Mouse (Mus musculus) spleen, postnatal 4 days (tissue): ENCODE results near the gene Clasp2.
A peak's percentile ranks its signal among the peaks of the same experiment; 100 is the strongest.
"Not testable (repeated sequence)": the region's sequence is repeated elsewhere in the genome, so short reads cannot be mapped to it uniquely, and the experiment has no call there.

Experiments used
- DNase-seq, 2 experiments: peaks; one replicate each; pipeline ENCODE4 v3.0.0; 2022; ENCODE audit warnings: low spot score in 2 of 2

Clasp2 gene

DNA sequence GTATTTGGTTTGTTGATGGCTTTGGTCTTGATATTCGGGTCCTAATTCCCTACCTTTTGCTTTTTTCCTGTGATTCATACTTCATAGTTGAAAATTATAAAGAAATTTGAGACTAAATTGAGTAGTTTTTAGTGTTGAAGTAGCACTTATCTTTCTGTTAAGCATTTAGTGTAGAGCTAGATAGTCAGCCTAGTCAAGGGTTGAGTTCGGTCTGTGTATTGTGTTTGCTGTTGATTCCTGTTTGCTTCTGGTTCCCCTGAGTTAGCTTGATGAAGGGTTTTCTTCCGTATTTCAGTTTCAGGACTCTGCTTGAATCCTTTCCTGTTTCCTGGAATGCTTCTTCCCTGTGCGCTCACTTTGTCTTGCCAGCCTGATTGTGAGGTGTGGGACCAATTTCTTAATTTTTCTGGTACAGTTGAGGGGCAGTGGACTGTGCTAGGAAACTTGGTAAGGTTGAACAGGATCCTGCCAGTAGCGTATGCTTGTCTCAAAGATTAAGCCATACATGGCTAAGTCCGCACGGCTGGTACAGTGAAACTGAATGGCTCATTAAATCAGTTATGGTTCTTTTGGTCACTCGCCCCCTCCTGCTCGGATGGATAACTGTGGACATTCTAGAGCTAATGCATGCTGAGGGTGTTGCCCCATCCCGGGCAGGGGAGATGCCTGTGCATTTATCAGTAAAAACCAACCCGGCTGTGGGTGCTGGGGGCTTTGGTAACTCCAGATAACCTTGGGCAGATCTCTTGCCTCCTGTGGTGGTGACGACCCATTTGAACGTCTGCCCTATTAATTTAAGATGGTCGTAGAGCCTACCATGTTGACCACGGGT lies 14.8 kb downstream of the Clasp2 start:
- DNase-seq: no peak

DNA sequence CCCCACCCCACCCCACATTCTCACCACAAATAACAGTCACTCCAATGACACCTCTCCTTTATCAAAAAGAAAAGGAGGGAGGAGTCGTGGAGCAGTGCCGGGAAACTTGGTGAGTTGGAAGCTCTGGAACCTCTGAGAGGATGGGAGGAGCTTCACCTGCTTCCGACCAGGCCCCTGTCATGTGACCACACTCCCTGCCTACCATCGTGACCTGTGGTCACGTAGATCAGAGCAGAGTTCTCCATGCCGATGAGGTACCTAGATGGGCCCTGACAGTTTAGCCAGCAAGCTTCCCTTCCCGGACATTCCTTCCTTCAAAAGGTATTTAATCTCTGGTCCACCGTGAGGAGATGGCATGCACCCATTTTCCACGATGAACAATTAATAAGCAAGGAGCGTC lies 17.2 kb downstream of the Clasp2 start:
- DNase-seq: no peak

GRCm38 (mm10) chr9:113759684-113760083 lies 18.4 kb downstream of the Clasp2 start:
- DNase-seq: no peak

DNA sequence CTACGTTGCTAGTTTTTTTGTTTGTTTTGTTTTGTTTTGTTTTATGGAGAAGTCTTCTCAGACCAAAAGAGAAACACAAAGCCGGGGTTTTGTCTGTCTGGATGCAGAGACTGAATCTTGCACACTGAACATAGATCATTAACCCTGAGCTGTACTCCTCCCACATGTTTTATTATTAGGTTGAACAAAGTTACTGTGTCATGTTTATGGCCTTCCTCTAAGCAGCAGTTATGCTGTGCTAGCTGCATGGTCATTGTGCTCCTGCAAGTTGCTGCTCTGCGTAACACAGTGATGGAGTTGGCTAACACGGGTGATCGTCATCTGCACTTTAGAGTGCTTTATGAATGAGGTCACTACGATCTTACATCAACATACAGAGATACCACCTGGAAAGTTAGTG lies 21.1 kb downstream of the Clasp2 start:
- no peak for DNase-seq

- DNase-seq: no peak
Observed at GRCm38 (mm10) chr9:113763123-113763522, 21.9 kb downstream of the Clasp2 start.

DNA sequence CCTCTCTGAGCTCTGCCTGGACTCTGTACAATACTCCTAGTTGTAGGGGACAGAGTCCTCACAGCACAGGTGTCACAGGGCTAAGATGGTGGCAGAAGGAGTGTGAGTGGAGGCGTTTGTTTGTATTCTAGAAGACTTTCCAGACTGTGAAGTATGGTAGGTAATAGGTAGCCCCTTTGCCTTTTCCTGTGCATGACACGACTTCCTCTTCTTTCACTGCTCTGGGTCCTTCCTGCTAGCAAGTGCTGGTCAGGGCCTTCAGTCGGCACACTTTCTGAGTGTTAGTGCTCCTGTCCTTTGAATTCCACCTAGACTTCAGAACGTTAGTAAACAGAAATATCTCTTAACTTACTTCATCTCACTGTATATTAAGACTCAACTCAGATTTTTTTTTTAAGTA lies 29.4 kb downstream of the Clasp2 start:
- DNase-seq: no peak

DNA sequence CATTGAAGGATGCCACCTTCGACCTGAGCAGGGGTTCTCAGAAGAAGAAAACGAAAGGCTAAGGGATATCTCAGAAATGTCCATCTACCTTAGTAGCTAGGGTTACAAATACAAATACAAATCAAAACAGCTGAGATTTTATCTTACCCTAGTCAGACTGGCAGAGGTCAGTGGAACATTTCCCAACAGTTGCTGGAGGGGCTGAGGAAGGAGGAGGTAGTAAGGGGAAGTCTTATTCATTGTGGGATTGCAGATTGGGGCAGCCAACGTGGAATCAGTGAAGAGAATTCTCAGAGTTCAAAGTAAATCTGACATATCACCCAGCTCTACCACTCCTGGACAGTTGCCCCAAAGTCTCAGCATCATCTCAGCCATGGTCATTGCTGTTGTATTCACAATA lies 39.6 kb downstream of the Clasp2 start:
- no peak for DNase-seq

- DNase-seq: no peak
Observed at GRCm38 (mm10) chr9:113782362-113783005, 41.2 kb downstream of the Clasp2 start.

- DNase-seq: no peak
Observed at GRCm38 (mm10) chr9:113783674-113784073, 42.4 kb downstream of the Clasp2 start.

GRCm38 (mm10) chr9:113789283-113789682 lies 48.0 kb downstream of the Clasp2 start:
- not testable (repeated sequence) for DNase-seq

DNA sequence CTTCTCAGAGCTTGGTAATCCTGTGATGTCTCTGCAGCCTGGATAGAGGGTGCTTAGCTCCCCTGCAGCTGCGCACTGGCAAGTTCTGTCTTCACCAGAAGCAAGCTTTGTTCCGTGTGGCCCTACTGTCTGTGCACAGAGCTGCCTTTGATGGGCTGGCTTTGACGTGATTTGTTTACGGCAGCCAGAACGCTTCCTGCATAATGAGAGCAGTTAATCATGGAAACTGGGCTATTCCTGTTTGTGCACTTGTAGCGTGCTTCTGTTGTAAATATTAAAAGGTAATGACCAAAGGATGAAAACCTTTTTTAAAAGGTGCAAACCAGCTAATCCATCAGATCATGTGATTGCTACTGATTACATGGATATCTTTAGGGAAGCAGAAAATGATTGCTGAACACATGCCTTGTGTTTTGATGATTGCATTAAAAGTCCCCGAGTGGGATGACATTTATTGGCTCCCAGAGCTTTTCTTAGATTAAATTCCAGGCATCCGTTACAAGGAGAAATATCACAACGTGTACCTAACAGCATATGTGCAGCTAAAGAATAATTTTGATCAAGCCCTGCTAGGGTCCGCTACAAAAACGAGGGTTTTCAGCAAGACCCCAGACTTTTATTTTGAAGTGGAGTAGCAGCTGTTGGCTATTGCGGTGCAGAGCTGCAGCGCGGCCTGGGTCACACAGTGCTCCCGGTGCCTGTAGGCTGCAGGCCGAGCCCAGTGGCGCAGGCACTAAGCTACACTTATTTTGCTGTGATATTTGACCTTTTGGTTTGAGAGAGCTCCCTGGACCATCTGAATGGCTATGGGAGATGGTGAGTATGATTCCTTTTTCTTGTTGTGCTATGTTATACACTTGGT lies 51.6 kb downstream of the Clasp2 start:
- peak in 1 of 2 experiments; percentile 65 for DNase-seq

DNA sequence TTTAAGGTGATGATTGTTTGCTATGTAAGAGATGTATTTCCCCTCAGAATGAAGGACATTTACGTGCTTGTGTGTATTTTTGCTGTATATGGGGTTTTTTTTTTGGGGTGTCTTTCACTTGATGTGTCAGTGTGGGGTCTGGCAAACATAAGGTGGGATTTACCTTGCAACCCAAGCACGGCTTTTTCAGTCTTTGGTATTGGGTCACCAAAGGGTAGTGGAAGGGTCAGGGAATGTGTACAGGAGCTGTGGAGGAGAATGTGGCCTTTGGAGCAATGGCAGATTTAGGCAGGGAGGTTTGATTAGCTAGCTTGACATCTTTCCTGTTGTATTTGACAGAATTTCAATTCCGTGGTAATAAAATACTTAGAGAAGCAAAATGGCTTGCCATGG lies 52.2 kb downstream of the Clasp2 start:
- DNase-seq: no peak

- no peak for DNase-seq
Observed at GRCm38 (mm10) chr9:113793966-113794365, 52.7 kb downstream of the Clasp2 start.

GRCm38 (mm10) chr9:113797206-113797605 lies 55.9 kb downstream of the Clasp2 start:
- no peak for DNase-seq

DNA sequence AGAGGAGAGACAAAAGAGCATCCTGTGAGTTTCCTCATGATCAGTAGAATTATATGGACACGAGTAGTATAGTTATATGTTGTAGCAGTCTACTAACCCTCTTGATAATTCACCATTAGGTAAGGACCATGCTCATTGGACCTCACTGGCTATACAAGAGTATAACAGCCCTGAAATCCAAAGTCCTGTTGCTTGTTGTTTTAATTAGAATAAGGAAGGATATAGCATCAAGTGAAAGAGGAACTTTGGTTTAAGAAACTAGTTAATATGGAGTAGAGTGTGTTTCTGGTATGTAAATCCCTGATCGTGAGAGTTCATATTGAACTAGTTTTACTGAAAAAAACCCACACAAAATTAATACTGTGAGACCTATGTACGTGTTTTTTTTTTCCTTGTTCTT lies 59.4 kb downstream of the Clasp2 start:
- DNase-seq: no peak

DNA sequence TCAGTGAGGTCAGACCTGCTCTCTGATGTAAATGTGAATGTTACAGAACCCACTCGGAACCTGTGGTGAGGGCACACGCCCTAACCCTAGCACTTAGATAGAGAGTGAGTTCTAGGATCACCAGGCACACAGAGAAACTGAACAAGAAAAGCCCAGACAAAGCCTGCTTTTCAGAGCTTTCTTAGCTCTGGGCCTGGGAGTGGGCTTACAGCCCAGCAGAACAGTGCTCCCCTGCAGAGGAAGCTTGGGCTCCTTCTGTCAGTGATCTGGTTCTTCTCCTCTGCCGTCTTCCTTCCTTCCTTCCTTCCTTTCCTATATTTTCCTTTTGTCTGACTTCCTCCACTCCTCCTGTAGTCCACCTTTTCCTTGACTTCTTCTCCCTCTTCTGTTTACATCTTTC lies 61.5 kb downstream of the Clasp2 start:
- DNase-seq: no peak

GRCm38 (mm10) chr9:113803751-113804150 lies 62.5 kb downstream of the Clasp2 start:
- DNase-seq: no peak

DNA sequence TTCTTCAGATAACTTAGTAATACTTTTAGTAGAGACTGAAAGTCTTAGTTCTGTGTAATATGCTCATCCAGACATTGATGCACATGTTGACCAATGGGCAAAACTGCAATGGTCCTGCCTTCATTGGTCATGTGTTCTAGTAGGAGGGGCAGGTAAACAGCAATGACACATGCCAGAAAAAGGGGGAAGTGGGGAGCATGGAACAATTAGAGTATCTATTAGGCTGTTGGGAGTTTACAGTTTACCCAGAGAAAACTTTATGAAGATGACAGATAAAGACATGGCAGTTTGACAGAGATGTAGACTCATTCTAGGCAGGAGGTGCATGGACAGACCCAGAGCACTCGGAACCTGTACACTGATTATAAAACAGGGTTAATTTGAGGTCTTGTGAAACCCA lies 64.1 kb downstream of the Clasp2 start:
- DNase-seq: no peak

DNA sequence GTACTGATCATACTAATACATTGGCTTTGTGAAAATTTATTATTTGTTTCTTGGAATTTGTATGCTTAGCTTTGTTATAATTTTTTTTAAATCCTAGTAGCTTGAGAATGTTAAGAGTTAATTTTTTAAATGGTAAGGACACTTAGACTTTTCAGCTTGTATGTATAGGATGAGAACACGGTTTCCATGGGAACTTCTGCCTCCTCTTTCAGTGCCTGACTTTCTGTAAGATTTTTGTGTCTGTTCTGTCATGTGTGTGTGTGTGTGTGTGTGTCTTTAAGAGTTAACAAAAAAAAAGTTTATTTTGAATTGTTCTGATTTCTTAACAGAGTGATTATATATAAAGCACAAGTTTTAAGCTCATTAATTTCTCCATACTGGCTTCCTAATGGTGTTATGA lies 70.1 kb downstream of the Clasp2 start:
- no peak for DNase-seq

DNA sequence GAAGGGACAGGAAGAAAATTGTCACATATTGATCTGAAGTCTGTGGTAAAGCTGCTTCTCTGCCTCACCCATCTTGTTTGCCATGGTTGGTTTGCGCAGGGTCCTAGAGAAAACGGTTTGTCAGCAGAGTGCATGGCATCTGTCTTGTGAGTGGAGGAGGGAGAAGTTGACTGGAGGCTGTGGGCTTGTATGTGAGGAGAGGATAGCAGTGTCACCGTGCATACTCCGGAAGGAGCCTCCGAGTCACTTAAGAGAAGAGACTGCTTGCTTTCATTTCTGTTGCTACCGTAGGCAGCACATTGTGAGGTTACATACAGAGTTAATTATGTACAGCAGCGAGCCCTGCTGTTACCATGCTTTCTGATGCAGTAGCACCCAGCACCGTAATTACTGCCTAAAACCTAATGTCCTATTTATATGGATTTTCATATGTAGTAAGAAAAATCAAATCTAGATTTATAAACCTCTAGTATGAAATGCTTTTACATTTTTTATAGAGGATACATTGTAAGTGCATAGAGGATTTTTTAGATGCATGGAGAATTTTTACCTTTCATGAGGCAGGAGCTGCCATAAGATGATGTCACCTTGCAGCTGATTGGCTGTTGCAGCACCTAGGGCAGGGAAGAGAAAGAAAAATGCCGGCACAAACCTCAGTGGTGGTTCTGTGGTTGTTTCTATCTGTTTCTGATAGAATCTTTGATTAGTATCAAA lies 70.8 kb downstream of the Clasp2 start:
- DNase-seq: no peak

DNA sequence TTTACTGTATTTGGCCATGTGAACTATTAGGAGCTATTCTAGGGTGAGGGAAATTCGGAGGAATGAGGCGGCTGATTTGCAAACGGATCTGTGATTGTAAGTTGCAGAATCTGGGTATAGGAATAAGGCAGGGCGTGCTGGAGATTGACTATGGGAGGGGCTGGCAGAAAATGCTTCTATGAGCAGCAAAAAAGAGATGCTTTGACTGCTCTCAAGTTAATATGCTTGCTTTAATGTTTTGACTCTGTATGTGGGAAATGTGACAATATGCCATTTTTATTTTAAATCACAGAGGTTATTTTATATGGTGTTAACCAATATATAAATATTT lies 71.4 kb downstream of the Clasp2 start:
- DNase-seq: no peak

DNA sequence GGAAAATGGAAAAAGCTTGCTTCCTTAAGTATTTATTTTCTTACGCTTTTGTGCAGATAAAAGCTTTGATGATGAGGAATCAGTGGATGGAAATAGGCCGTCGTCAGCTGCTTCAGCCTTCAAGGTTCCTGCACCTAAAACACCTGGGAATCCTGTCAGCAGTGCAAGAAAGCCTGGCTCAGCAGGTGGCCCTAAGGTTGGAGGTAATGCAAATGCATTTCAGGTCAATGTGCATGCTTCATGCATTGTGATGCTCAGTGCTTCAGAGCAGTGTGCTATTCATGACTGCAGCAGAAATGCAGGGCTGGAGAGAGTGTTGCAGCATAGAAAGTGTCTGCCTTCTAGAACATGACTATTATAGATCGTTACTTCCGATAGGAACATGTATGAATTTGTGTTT lies 71.8 kb downstream of the Clasp2 start:
- DNase-seq: no peak
